Mouse (Mus musculus) CH12.LX (cell line): ENCODE measurements around the gene Prdx3. TPM values are rescaled to one million over a fixed set of nuclear protein-coding genes. Genes with fewer than 3 reads are reported as not detected.
A peak's percentile ranks its signal among the peaks of the same experiment; 100 is the strongest.

Source experiments
- DNase-seq: peaks from one replicate; pipeline ENCODE4 v3.0.0-alpha.2; 2013; ENCODE audit errors: extremely low read depth
- H3K27ac ChIP-seq: 2 replicates; pipeline ENCODE4 v1.5.1; 2012; ENCODE audit warnings: low read depth, mild to moderate bottlenecking, control low read depth, moderate library complexity; ENCODE audit not compliant: insufficient read depth
- H3K27me3 ChIP-seq: replicated peaks from 2 replicates; pipeline ENCODE3; 2012; ENCODE audit warnings: inconsistent platforms
- H3K36me3 ChIP-seq, 2 experiments: replicated peaks in 1 of 2; 2 replicates each; pipeline versions ENCODE3 to v1.6.1; 2012; ENCODE audit warnings: inconsistent platforms in 1 of 2, low read length in 1 of 2, mild to moderate bottlenecking in 1 of 2, mixed read lengths in 1 of 2, moderate library complexity in 1 of 2; ENCODE audit not compliant: control insufficient read depth in 1 of 2, insufficient read depth in 1 of 2
- H3K4me1 ChIP-seq, 2 experiments: 2 replicates each; pipeline ENCODE4 v1.6.1; 2012; ENCODE audit warnings: inconsistent platforms in 1 of 2, moderate library complexity in 1 of 2; ENCODE audit not compliant: insufficient read depth in 2 of 2, control insufficient read depth in 1 of 2
- H3K4me2 ChIP-seq: 2 replicates; pipeline ENCODE4 v1.6.1; 2012; ENCODE audit warnings: low read depth, mild to moderate bottlenecking, control low read depth; ENCODE audit not compliant: poor library complexity, insufficient read depth, severe bottlenecking
- H3K4me3 ChIP-seq, 3 experiments: fragments of 150-350 bp in 1 of 3; sonication (generic) in 1 of 3; replicated peaks in 1 of 3; 2 replicates each; pipeline versions ENCODE3 to v1.5.1; 2011 to 2012; ENCODE audit warnings: low read depth in 2 of 3, low read length in 2 of 3, mild to moderate bottlenecking in 2 of 3, moderate library complexity in 2 of 3, control low read depth in 1 of 3, improper control_type of control experiment in 1 of 3, inconsistent platforms in 1 of 3, mixed read lengths in 1 of 3; ENCODE audit not compliant: poor library complexity in 1 of 3
- H3K79me2 ChIP-seq: replicated peaks from 2 replicates; pipeline ENCODE4 v1.6.1; 2012; ENCODE audit warnings: mild to moderate bottlenecking, moderate library complexity; ENCODE audit not compliant: control insufficient read depth, poor library complexity, insufficient read depth, severe bottlenecking; ENCODE audit errors: extremely low read depth
- H3K9ac ChIP-seq: 2 replicates; pipeline ENCODE4 v1.6.1; 2012; ENCODE audit warnings: low read depth, mild to moderate bottlenecking, control low read depth, moderate library complexity; ENCODE audit not compliant: insufficient read depth
- H3K9me3 ChIP-seq: replicated peaks from 2 replicates; pipeline ENCODE3; 2012; ENCODE audit warnings: low read length, inconsistent platforms, mixed read lengths
- BHLHE40 ChIP-seq: IDR thresholded peaks from 2 replicates; pipeline ENCODE4 v1.6.1; 2011; ENCODE audit warnings: mild to moderate bottlenecking, low read depth, low read length, improper control_type of control experiment
- CHD1 ChIP-seq: IDR thresholded peaks from 2 replicates; pipeline ENCODE4 v1.6.1; 2012; ENCODE audit warnings: low read depth, low read length, improper control_type of control experiment, inconsistent platforms
- CHD2 ChIP-seq: IDR thresholded peaks from 2 replicates; pipeline ENCODE4 v1.6.1; 2011; ENCODE audit warnings: low read length, improper control_type of control experiment
- ELF1 ChIP-seq: IDR thresholded peaks from 2 replicates; pipeline ENCODE4 v1.6.1; 2014; ENCODE audit warnings: low read depth, mild to moderate bottlenecking, inconsistent platforms, low read length, improper control_type of control experiment
- EP300 ChIP-seq: IDR thresholded peaks from 2 replicates; pipeline ENCODE4 v1.6.1; 2011; ENCODE audit warnings: low read length, improper control_type of control experiment
- ETS1 ChIP-seq: conservative IDR thresholded peaks from 2 replicates; pipeline ENCODE4 v1.6.1; 2012; ENCODE audit warnings: low read depth, mild to moderate bottlenecking, inconsistent platforms, low read length, improper control_type of control experiment, moderate library complexity
- GABPA ChIP-seq: IDR thresholded peaks from 2 replicates; pipeline ENCODE4 v1.6.1; 2012; ENCODE audit warnings: low read depth, low read length, improper control_type of control experiment, inconsistent platforms; ENCODE audit not compliant: insufficient replicate concordance
- IRF4 ChIP-seq: IDR thresholded peaks from 2 replicates; pipeline ENCODE4 v1.6.1; 2014; ENCODE audit warnings: low read depth, mild to moderate bottlenecking, inconsistent platforms, low read length, improper control_type of control experiment
- JUN ChIP-seq: IDR thresholded peaks from 2 replicates; pipeline ENCODE4 v1.6.1; 2011; ENCODE audit warnings: low read depth, mild to moderate bottlenecking, low read length, improper control_type of control experiment, moderate library complexity; ENCODE audit not compliant: insufficient read depth
- JUND ChIP-seq: conservative IDR thresholded peaks from 2 replicates; pipeline ENCODE4 v1.6.1; 2011; ENCODE audit warnings: low read depth, low read length, improper control_type of control experiment
- KAT2A ChIP-seq: IDR thresholded peaks from 2 replicates; pipeline ENCODE4 v1.6.1; 2012; ENCODE audit warnings: low read length, improper control_type of control experiment, inconsistent platforms; ENCODE audit not compliant: insufficient replicate concordance
- MAFK ChIP-seq: IDR thresholded peaks from 2 replicates; pipeline ENCODE4 v1.6.1; 2011; ENCODE audit warnings: low read length, improper control_type of control experiment; ENCODE audit not compliant: insufficient replicate concordance
- MAX ChIP-seq: IDR thresholded peaks from 2 replicates; pipeline ENCODE4 v1.6.1; 2011; ENCODE audit warnings: low read length, improper control_type of control experiment
- MEF2A ChIP-seq: IDR thresholded peaks from 2 replicates; pipeline ENCODE4 v1.6.1; 2014; ENCODE audit warnings: low read depth, mild to moderate bottlenecking, inconsistent platforms, low read length, improper control_type of control experiment, borderline replicate concordance
- MXI1 ChIP-seq: IDR thresholded peaks from 2 replicates; pipeline ENCODE4 v1.6.1; 2011; ENCODE audit warnings: mild to moderate bottlenecking, low read depth, low read length, improper control_type of control experiment
- MYC ChIP-seq: IDR thresholded peaks from 2 replicates; pipeline ENCODE4 v1.6.1; 2011; ENCODE audit warnings: low read depth, mild to moderate bottlenecking, improper control_type of control experiment, low read length
- NELFE ChIP-seq: IDR thresholded peaks from 2 replicates; pipeline ENCODE4 v1.6.1; 2011; ENCODE audit warnings: low read depth, low read length, improper control_type of control experiment
- PAX5 ChIP-seq: IDR thresholded peaks from 2 replicates; pipeline ENCODE4 v1.6.1; 2012; ENCODE audit warnings: low read length, inconsistent platforms, mixed read lengths
- POLR2A ChIP-seq: IDR thresholded peaks from 2 replicates; pipeline ENCODE4 v1.6.1; 2011; ENCODE audit warnings: low read depth, mild to moderate bottlenecking, improper control_type of control experiment, low read length
- RAD21 ChIP-seq: IDR thresholded peaks from 2 replicates; pipeline ENCODE4 v1.6.1; 2011; ENCODE audit warnings: low read depth, mild to moderate bottlenecking, low read length, improper control_type of control experiment, moderate library complexity
- RCOR1 ChIP-seq: conservative IDR thresholded peaks from 2 replicates; pipeline ENCODE4 v1.6.1; 2012; ENCODE audit warnings: low read depth, mild to moderate bottlenecking, inconsistent platforms, low read length, improper control_type of control experiment
- SIN3A ChIP-seq: IDR thresholded peaks from 2 replicates; pipeline ENCODE4 v1.6.1; 2012; ENCODE audit warnings: low read length, improper control_type of control experiment, inconsistent platforms
- SMC3 ChIP-seq: IDR thresholded peaks from 2 replicates; pipeline ENCODE4 v1.6.1; 2011; ENCODE audit warnings: low read depth, low read length, improper control_type of control experiment
- TBP ChIP-seq: conservative IDR thresholded peaks from 2 replicates; pipeline ENCODE4 v1.6.1; 2011; ENCODE audit warnings: low read depth, low read length, improper control_type of control experiment
- TCF12 ChIP-seq: IDR thresholded peaks from 2 replicates; pipeline ENCODE4 v1.6.1; 2014; ENCODE audit warnings: low read depth, mild to moderate bottlenecking, inconsistent platforms, low read length, improper control_type of control experiment
- UBTF ChIP-seq: IDR thresholded peaks from 2 replicates; pipeline ENCODE4 v1.6.1; 2012; ENCODE audit warnings: low read depth, mild to moderate bottlenecking, inconsistent platforms, low read length, improper control_type of control experiment, moderate library complexity
- USF1 ChIP-seq: IDR thresholded peaks from 2 replicates; pipeline ENCODE4 v1.6.1; 2014; ENCODE audit warnings: low read depth, mild to moderate bottlenecking, inconsistent platforms, low read length, improper control_type of control experiment
- USF2 ChIP-seq: conservative IDR thresholded peaks from 2 replicates; pipeline ENCODE4 v1.6.1; 2011; ENCODE audit warnings: low read depth, low read length, improper control_type of control experiment
- ZC3H11A ChIP-seq: IDR thresholded peaks from 2 replicates; pipeline ENCODE4 v1.6.1; 2012; ENCODE audit warnings: low read depth, mild to moderate bottlenecking, inconsistent platforms, low read length, improper control_type of control experiment
- ZKSCAN1 ChIP-seq: IDR thresholded peaks from 2 replicates; pipeline ENCODE4 v1.6.1; 2012; ENCODE audit warnings: low read depth, inconsistent platforms, low read length, improper control_type of control experiment, borderline replicate concordance
- ZMIZ1 ChIP-seq: IDR thresholded peaks from 2 replicates; pipeline ENCODE4 v1.6.1; 2012; ENCODE audit warnings: low read depth, mild to moderate bottlenecking, inconsistent platforms, low read length, improper control_type of control experiment
- ZNF384 ChIP-seq: IDR thresholded peaks from 2 replicates; pipeline ENCODE4 v1.6.1; 2012; ENCODE audit warnings: low read depth, low read length, improper control_type of control experiment, inconsistent platforms
- dilution Hi-C: fragments of 300-500 bp; cut with MboI; formaldehyde crosslinking; loops from 2 replicates; pipeline ENCODE4 v1.14.3; 2020; ENCODE audit warnings: low sequenced_read_pairs; ENCODE audit not compliant: extremely low pct_unique_long_range_greater_than_20kb, extremely low pct_ligation_motif_present
- in situ Hi-C: fragments of 300-500 bp; cut with MboI; formaldehyde crosslinking; loops from 3 replicates; pipeline ENCODE4 v1.14.3; 2019; ENCODE audit warnings: low sequenced_read_pairs, low pct_ligation_motif_present, low pct_unique_long_range_greater_than_20kb, mixed read lengths
- polyA plus RNA-seq: library from polyadenylated mRNA; unstranded; fragments of >175 nt; gene quantifications from 2 replicates; pipeline ENCODE4 v1.2.1, GENCODE M21; 2012; ENCODE audit warnings: low read depth; ENCODE audit not compliant: insufficient read length
- total RNA-seq, 2 experiments: library from RNA; depleted of rRNA; stranded (reverse); fragments of 300-350 nt in 1 of 2; fragments of >200 nt in 1 of 2; gene quantifications; 2 replicates each; pipeline ENCODE4 v1.2.3; 2012 to 2014

The Prdx3 gene
- total and polyA plus RNA-seq, 3 experiments: 180 to 427 (median 246) TPM

DNA sequence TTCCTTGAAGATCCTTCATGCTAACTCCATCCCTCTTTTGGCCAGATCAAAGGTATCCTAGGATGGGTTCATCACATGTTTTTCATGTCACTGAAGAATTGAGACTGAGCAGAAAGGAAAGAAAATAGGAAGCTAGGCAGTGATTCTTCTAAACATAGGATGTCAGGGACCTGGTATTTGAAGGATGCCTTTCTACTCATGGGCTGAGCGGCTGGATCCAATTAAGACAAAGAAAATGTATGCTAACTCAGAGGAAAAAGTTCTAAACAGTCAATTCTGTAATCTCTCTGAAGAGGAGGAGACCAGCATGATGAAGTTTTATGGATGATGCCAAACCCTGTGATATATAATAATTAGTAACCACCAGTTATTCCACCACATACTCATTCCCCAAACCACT is 28.8 kb upstream of the Prdx3 start:
- Histone ChIP-seq H3K36me3 (peaks cover 0 to 18% of the 10 kb centered on the region in 2 experiments), H3K27me3 (no peaks in the 10 kb centered on the region), H3K9ac (no peak overlapping the region), H3K9me3 (peaks cover 4% of the 10 kb centered on the region), H3K27ac (no peak overlapping the region), H3K4me3 (no peak overlapping the region), H3K79me2 (peaks cover 5% of the 10 kb centered on the region; the same call in 1 of the 2 replicates), H3K4me1 (peaks cover 8 to 27% of the 10 kb centered on the region in 2 experiments; a peak in 3 of 4 replicates), H3K4me2 (no peak overlapping the region)
- DNase-seq: no peak
- TF ChIP-seq UBTF: no peak
- dilution Hi-C loops (no loop called here), in situ Hi-C loops (no loop called here)

GRCm38 (mm10) chr19:60895251-60895880 is 21.0 kb upstream of the Prdx3 start:
- H3K9ac ChIP-seq: peak overlapping the region; percentile 94
- H3K27ac ChIP-seq: peak overlapping the region; percentile 68
- H3K4me3 ChIP-seq: peak overlapping the region in 2 of 3 experiments; percentile 18 to 20
- H3K9me3 ChIP-seq: no peaks in the 10 kb centered on the region
- H3K4me1 ChIP-seq: peaks cover 3 to 39% of the 10 kb centered on the region in 2 experiments; a peak in 3 of 4 replicates
- peaks cover 0 to 6% of the 10 kb centered on the region in 2 experiments for H3K36me3 ChIP-seq
- H3K27me3 ChIP-seq: no peaks in the 10 kb centered on the region
- in situ Hi-C loops: loop anchor here (10.0 kb wide), 1 partner anchor 49 kb away; no protein-coding TSS in a partner anchor
- dilution Hi-C loops: no loop called here
- peaks cover 13% of the 10 kb centered on the region for H3K79me2 ChIP-seq
- H3K4me2 ChIP-seq: peak overlapping the region; percentile 100
- no peak for DNase-seq
- no peak for TF ChIP-seq KAT2A
- no peak for TF ChIP-seq UBTF
- TF ChIP-seq RCOR1: no peak
- no peak for TF ChIP-seq NELFE
- TF ChIP-seq ZKSCAN1: no peak
- no peak for TF ChIP-seq MXI1
- no peak for TF ChIP-seq ELF1
- TF ChIP-seq USF1: no peak
- TF ChIP-seq IRF4: no peak
- TF ChIP-seq CHD1: 0 out of 2 replicates have a peak, but pooled peaks have one; percentile 45
- TF ChIP-seq JUN: no peak
- TF ChIP-seq USF2: no peak
- no peak for TF ChIP-seq ZMIZ1
- no peak for TF ChIP-seq RAD21
- TF ChIP-seq ZNF384: no peak
- no peak for TF ChIP-seq MAFK
- TF ChIP-seq BHLHE40: no peak
- no peak for TF ChIP-seq MEF2A
- TF ChIP-seq PAX5: no peak
- TF ChIP-seq SMC3: no peak
- TF ChIP-seq MYC: 0 out of 2 replicates have a peak, but pooled peaks have one; percentile 41
- no peak for TF ChIP-seq TCF12
- no peak for TF ChIP-seq POLR2A
- no peak for TF ChIP-seq ETS1
- TF ChIP-seq CHD2: no peak
- no peak for TF ChIP-seq ZC3H11A
- peak; percentile 73 for TF ChIP-seq MAX
- TF ChIP-seq TBP: 0 out of 2 replicates have a peak, but pooled peaks have one; percentile 20
- TF ChIP-seq GABPA: no peak
- peak; percentile 44; the same call in 1 of the 2 replicates for TF ChIP-seq SIN3A
- peak; percentile 10; the same call in 1 of the 2 replicates for TF ChIP-seq EP300
- TF ChIP-seq JUND: no peak
